Mouse (Mus musculus): Measurements from ENCODE around the gene Pex26. TPM values are rescaled to one million over a fixed set of nuclear protein-coding genes. Genes with fewer than 3 reads are reported as not detected.

The Pex26 gene
- polyA plus RNA-seq, 1 experiment from 2014 or later, result 6.4 TPM

- Histone ChIP-seq H3K9me3 (ENCODE audit: control insufficient read depth, low read length) (no peaks in the 10 kb centered on the region), H3K4me1 (replicated peaks; ENCODE audit: control insufficient read depth, insufficient read depth, low read length) (peaks cover 2% of the 10 kb centered on the region; the same call in 1 of the 2 replicates), H3K36me3 (ENCODE audit: control insufficient read depth, insufficient read depth, low read length) (no peaks in the 10 kb centered on the region), H3K9ac (ENCODE audit: low read depth, low read length) (peak within 1 kb of the TSS; percentile 40; the same call in 1 of the 2 replicates), H3K4me3 (ENCODE audit: low read depth, low read length) (peak within 1 kb of the TSS; percentile 39), H3K4me2 (replicated peaks; ENCODE audit: low read depth, low read length) (peak within 1 kb of the TSS; percentile 91), H3K27ac (ENCODE audit: low read depth, low read length) (no peak within 1 kb of the TSS), H3K27me3 (ENCODE audit: control insufficient read depth, insufficient read depth, low read length) (peaks cover 13% of the 10 kb centered on the region)
- 5% methylated on average over 30 of the region's 30 CpGs for WGBS
- DNase-seq (ENCODE audit: low spot score), result no peak
- ATAC-seq (ENCODE audit: low FRiP score), result peak; percentile 80
These were observed 26.9 kb downstream of the Pex26 start, which contains the start of gene Tuba8 for GRCm38 (mm10) chr6:121210149-121210925. Gene Tuba8, plus strand, starts transcription at chr6:121210696.

DNA sequence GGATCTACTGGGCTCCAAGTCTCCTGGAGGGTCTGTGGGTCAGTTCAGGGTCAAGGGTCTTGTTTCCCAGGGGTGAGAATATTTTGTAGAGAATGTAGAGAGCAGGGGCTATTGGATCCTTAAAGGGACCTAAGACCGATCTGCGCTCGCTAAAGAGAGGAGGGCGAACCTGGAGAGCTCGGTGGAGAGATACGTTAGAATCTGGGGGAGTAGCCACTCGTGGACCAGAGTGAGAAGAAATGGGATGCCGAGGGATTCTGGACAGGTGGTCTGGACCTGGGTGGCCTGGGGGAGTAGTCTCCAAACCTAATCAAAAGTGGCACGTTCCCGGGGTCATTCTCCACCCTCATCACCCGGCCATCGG, 27.4 kb downstream of the Pex26 start:
- no peaks in the 10 kb centered on the region for H3K36me3 ChIP-seq (ENCODE audit: control insufficient read depth, insufficient read depth, low read length)
- ATAC-seq (ENCODE audit: low FRiP score) (peak; percentile 22), DNase-seq (ENCODE audit: low spot score) (peak; percentile 46)
- H3K9ac ChIP-seq (ENCODE audit: low read depth, low read length), result peak overlapping the region; percentile 40; the same call in 1 of the 2 replicates
- peak overlapping the region; percentile 39 for H3K4me3 ChIP-seq (ENCODE audit: low read depth, low read length)
- H3K9me3 ChIP-seq (ENCODE audit: control insufficient read depth, low read length), result no peaks in the 10 kb centered on the region
- peaks cover 13% of the 10 kb centered on the region for H3K27me3 ChIP-seq (ENCODE audit: control insufficient read depth, insufficient read depth, low read length)
- under 1% methylated on average over 12 of the region's 12 CpGs for WGBS
- peak overlapping the region; percentile 91 for H3K4me2 ChIP-seq (replicated peaks; ENCODE audit: low read depth, low read length)
- H3K4me1 ChIP-seq (replicated peaks; ENCODE audit: control insufficient read depth, insufficient read depth, low read length), result peaks cover 2% of the 10 kb centered on the region; the same call in 1 of the 2 replicates
- H3K27ac ChIP-seq (ENCODE audit: low read depth, low read length), result no peak overlapping the region

- H3K4me1 ChIP-seq (replicated peaks; ENCODE audit: control insufficient read depth, insufficient read depth, low read length), result peaks cover 2% of the 10 kb centered on the region; the same call in 1 of the 2 replicates
- no peaks in the 10 kb centered on the region for H3K36me3 ChIP-seq (ENCODE audit: control insufficient read depth, insufficient read depth, low read length)
- H3K9ac ChIP-seq (ENCODE audit: low read depth, low read length), result no peak overlapping the region
- no peak overlapping the region for H3K4me3 ChIP-seq (ENCODE audit: low read depth, low read length)
- H3K9me3 ChIP-seq (ENCODE audit: control insufficient read depth, low read length), result no peaks in the 10 kb centered on the region
- DNase-seq (ENCODE audit: low spot score) (no peak), ATAC-seq (ENCODE audit: low FRiP score) (no peak)
- H3K27me3 ChIP-seq (ENCODE audit: control insufficient read depth, insufficient read depth, low read length), result peaks cover 13% of the 10 kb centered on the region
- no peak overlapping the region for H3K27ac ChIP-seq (ENCODE audit: low read depth, low read length)
- H3K4me2 ChIP-seq (replicated peaks; ENCODE audit: low read depth, low read length), result peak overlapping the region; percentile 91; the same call in 1 of the 2 replicates
- 11% methylated on average over 4 of the region's 5 CpGs for WGBS
These were observed 28.3 kb downstream of the Pex26 start for GRCm38 (mm10) chr6:121211743-121212142.

GRCm38 (mm10) chr6:121212988-121213387, 29.5 kb downstream of the Pex26 start:
- Histone ChIP-seq H3K27me3 (ENCODE audit: control insufficient read depth, insufficient read depth, low read length) (peaks cover 13% of the 10 kb centered on the region), H3K4me3 (ENCODE audit: low read depth, low read length) (no peak overlapping the region), H3K4me1 (replicated peaks; ENCODE audit: control insufficient read depth, insufficient read depth, low read length) (peaks cover 2% of the 10 kb centered on the region; the same call in 1 of the 2 replicates), H3K9ac (ENCODE audit: low read depth, low read length) (no peak overlapping the region), H3K9me3 (ENCODE audit: control insufficient read depth, low read length) (no peaks in the 10 kb centered on the region), H3K36me3 (ENCODE audit: control insufficient read depth, insufficient read depth, low read length) (no peaks in the 10 kb centered on the region), H3K4me2 (replicated peaks; ENCODE audit: low read depth, low read length) (no peak overlapping the region), H3K27ac (ENCODE audit: low read depth, low read length) (no peak overlapping the region)
- no peak for ATAC-seq (ENCODE audit: low FRiP score)
- no peak for DNase-seq (ENCODE audit: low spot score)
- WGBS, result 81% methylated on average over 4 of the region's 4 CpGs

DNA sequence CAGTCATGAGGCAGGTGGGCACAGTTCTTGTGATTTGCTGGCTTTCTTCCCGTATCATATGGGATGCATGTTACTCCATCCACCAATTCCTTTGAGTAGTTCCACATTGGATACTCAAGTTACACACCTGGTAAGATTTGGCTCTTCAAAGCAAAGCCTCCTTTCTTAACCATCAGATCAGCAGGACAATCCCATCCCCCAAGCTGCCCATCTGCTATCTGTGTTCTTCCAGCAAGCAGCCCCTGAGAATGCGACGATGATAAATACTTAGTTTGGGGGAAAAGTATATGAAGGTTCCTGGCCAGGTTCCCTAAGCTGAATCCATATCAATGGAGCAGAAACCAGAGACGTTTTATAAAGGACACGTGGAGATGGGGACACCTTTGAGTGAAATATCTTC, 30.8 kb downstream of the Pex26 start:
- Histone ChIP-seq H3K9ac (ENCODE audit: low read depth, low read length) (no peak overlapping the region), H3K4me2 (replicated peaks; ENCODE audit: low read depth, low read length) (no peak overlapping the region), H3K9me3 (ENCODE audit: control insufficient read depth, low read length) (no peaks in the 10 kb centered on the region), H3K4me1 (replicated peaks; ENCODE audit: control insufficient read depth, insufficient read depth, low read length) (peaks cover 2% of the 10 kb centered on the region; the same call in 1 of the 2 replicates), H3K27me3 (ENCODE audit: control insufficient read depth, insufficient read depth, low read length) (peaks cover 13% of the 10 kb centered on the region), H3K36me3 (ENCODE audit: control insufficient read depth, insufficient read depth, low read length) (no peaks in the 10 kb centered on the region), H3K4me3 (ENCODE audit: low read depth, low read length) (no peak overlapping the region), H3K27ac (ENCODE audit: low read depth, low read length) (no peak overlapping the region)
- no peak for ATAC-seq (ENCODE audit: low FRiP score)
- 89% methylated on average over 5 of the region's 5 CpGs for WGBS
- no peak for DNase-seq (ENCODE audit: low spot score)

DNA sequence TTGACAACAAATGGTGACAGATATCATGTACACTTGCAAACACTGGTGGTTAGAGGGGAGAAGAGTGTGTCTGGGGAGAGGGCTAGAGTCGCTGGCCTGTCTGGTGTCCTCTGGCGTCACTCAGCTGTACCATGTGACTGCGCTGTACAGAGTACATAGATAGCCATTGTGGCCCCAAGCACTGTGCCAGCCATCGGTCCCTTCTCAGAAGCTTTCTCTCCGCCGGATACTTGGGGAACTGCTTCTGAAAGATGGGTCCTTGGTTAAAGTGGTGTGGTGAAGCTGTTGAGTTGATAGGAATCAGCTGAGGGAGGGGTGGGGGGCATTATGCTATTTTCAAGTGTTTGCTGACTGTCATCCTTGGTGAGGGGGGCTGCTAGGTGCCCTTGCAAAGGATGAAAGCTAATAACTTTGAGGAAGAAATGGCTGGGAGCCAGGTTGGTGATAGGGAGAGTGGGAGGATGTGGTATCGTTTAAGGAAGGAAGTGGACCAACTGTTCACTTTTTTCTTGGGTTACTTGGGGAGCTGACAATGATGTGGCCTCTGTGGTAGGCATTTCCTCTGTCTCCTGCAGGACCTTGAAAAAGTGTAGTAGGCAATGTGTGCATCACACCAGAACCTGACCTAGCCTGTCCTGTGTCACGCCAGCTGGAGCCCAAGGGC, 31.3 kb downstream of the Pex26 start:
- peaks cover 12% of the 10 kb centered on the region for H3K27me3 ChIP-seq (ENCODE audit: control insufficient read depth, insufficient read depth, low read length)
- WGBS, result 91% methylated on average over 8 of the region's 8 CpGs
- no peaks in the 10 kb centered on the region for H3K9me3 ChIP-seq (ENCODE audit: control insufficient read depth, low read length)
- DNase-seq (ENCODE audit: low spot score) (no peak), ATAC-seq (ENCODE audit: low FRiP score) (no peak)
- no peak overlapping the region for H3K9ac ChIP-seq (ENCODE audit: low read depth, low read length)
- no peak overlapping the region for H3K4me3 ChIP-seq (ENCODE audit: low read depth, low read length)
- no peak overlapping the region for H3K4me2 ChIP-seq (replicated peaks; ENCODE audit: low read depth, low read length)
- H3K4me1 ChIP-seq (replicated peaks; ENCODE audit: control insufficient read depth, insufficient read depth, low read length), result peaks cover 2% of the 10 kb centered on the region; the same call in 1 of the 2 replicates
- H3K27ac ChIP-seq (ENCODE audit: low read depth, low read length), result no peak overlapping the region
- H3K36me3 ChIP-seq (ENCODE audit: control insufficient read depth, insufficient read depth, low read length), result no peaks in the 10 kb centered on the region

DNA sequence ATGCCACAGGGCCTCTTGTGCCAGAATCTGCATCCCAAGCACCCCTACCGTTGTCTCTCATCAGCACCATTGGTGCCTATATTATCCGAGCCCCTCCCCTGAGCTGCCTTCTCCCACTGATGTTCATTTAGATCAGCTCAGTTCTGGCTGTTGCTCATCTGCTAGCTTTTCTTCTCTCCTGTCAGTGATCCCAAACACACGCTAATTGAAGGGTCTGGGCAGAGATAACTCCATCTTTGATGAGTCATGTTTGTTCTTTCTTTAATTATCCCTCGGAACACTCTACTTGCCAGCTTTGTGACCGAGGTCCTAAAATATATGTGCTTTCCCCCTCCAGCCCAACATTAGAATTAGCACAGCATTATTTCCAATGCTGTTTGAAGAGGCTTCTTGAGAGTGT, 31.9 kb downstream of the Pex26 start:
- no peak overlapping the region for H3K9ac ChIP-seq (ENCODE audit: low read depth, low read length)
- ATAC-seq (ENCODE audit: low FRiP score), result no peak
- 82% methylated on average over 5 of the region's 5 CpGs for WGBS

DNA sequence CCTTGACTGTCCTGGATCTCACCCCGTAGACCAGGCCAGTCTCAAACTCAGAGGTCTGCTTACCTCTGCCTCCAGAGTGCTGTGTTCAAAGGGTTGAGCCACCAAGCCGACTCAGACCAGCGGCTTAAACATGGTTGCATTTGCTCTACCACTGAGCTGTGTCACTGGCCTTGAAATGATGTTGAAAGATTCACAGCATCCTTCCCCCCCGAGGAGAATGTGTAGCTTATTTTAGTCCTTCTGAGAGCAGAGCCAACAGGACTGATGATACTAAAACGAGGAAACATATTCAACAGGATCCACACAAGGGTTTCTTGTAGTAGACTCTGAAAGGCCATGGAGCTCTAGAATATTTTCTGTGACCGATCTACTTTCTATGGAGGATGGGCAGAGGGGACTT, 32.4 kb downstream of the Pex26 start:
- no peak overlapping the region for H3K27ac ChIP-seq (ENCODE audit: low read depth, low read length)
- H3K4me3 ChIP-seq (ENCODE audit: low read depth, low read length), result no peak overlapping the region
- H3K4me1 ChIP-seq (replicated peaks; ENCODE audit: control insufficient read depth, insufficient read depth, low read length), result no peaks in the 10 kb centered on the region; the same call in 1 of the 2 replicates
- 80% methylated on average over 6 of the region's 6 CpGs for WGBS
- no peaks in the 10 kb centered on the region for H3K9me3 ChIP-seq (ENCODE audit: control insufficient read depth, low read length)
- peaks cover 6% of the 10 kb centered on the region for H3K27me3 ChIP-seq (ENCODE audit: control insufficient read depth, insufficient read depth, low read length)
- no peaks in the 10 kb centered on the region for H3K36me3 ChIP-seq (ENCODE audit: control insufficient read depth, insufficient read depth, low read length)
- H3K4me2 ChIP-seq (replicated peaks; ENCODE audit: low read depth, low read length), result no peak overlapping the region
- ATAC-seq (ENCODE audit: low FRiP score), result no peak
- no peak overlapping the region for H3K9ac ChIP-seq (ENCODE audit: low read depth, low read length)
- no peak for DNase-seq (ENCODE audit: low spot score)

More for the DNA sequence above, 31.9 kb downstream of the Pex26 start:
- no peaks in the 10 kb centered on the region for H3K36me3 ChIP-seq (ENCODE audit: control insufficient read depth, insufficient read depth, low read length)
- no peak overlapping the region for H3K4me2 ChIP-seq (replicated peaks; ENCODE audit: low read depth, low read length)
- H3K27me3 ChIP-seq (ENCODE audit: control insufficient read depth, insufficient read depth, low read length), result peaks cover 8% of the 10 kb centered on the region
- H3K27ac ChIP-seq (ENCODE audit: low read depth, low read length), result no peak overlapping the region
- no peak for DNase-seq (ENCODE audit: low spot score)
- H3K9me3 ChIP-seq (ENCODE audit: control insufficient read depth, low read length), result no peaks in the 10 kb centered on the region
- H3K4me1 ChIP-seq (replicated peaks; ENCODE audit: control insufficient read depth, insufficient read depth, low read length), result peaks cover 2% of the 10 kb centered on the region; the same call in 1 of the 2 replicates
- H3K4me3 ChIP-seq (ENCODE audit: low read depth, low read length), result no peak overlapping the region
